ENCODE assay signal across 16 mouse cellular contexts in the genomic region with DNA sequence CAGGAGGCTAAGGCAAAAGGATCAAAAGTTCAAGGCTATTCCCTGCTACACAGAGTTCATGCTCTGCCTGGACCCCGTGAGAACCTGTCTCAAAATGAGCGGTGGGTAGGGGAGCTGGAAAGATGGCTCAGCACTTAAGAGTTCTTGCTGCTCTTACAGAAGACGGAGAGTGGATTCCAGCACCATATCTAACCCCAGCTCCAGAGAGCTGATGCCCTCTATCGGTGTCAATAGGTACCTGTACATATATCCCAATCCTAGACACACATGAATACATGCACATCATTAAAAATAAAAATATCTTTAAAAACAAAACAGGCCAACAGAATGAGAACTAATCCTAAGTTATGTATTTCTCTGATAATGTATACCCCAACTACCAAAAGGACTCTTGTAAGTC. TPM values are rescaled to one million over a fixed set of nuclear protein-coding genes. Genes with fewer than 3 reads are reported as not detected.
DNase-seq lines count a peak whose midpoint lies in the region; ATAC-seq and TF ChIP-seq lines count a peak whose summit lies in the region.
"Had no signal": no experiment of that assay in that cellular context is flagged by ENCODE, and none has a peak within 500 bp of the region (broad histone marks: within the 10 kb centered on the region; RNA-seq: fewer than 3 reads in every experiment).

No protein-coding gene starts in this region.

- no peaks in the 10 kb centered on the region for H3K9me3 ChIP-seq in kidney, postnatal 0 days (replicated peaks; ENCODE audit: low read length)
- no peaks in the 10 kb centered on the region for H3K9me3 ChIP-seq in stomach, postnatal 0 days (ENCODE audit: control insufficient read depth, low read length)
- H3K9me3 ChIP-seq: forebrain, embryonic 15.5 days; heart, embryonic 13.5 days; limb, embryonic 15.5 days; midbrain, embryonic 15.5 days had no signal

- peaks cover 18% of the 10 kb centered on the region for H3K36me3 ChIP-seq in kidney, postnatal 0 days (ENCODE audit: insufficient read depth, low read length)
- H3K36me3 ChIP-seq in stomach, postnatal 0 days (ENCODE audit: control insufficient read depth, insufficient read depth, low read length), result peaks cover 10% of the 10 kb centered on the region

- no peak for ATAC-seq in kidney, postnatal 0 days (replicated peaks; ENCODE audit: low FRiP score, low read depth)
- no peak for ATAC-seq in stomach, postnatal 0 days (ENCODE audit: low FRiP score, low TSS enrichment)
- ATAC-seq: forebrain, embryonic 15.5 days; midbrain, embryonic 15.5 days had no signal

- peak; percentile 52; the same call in 1 of the 2 replicates for TF ChIP-seq CTCF in kidney, postnatal 0 days (IDR thresholded peaks at IDR 0.05; ENCODE audit: low read depth)
- peak; percentile 58 for TF ChIP-seq CTCF in stomach, postnatal 0 days (IDR thresholded peaks at IDR 0.05; ENCODE audit: low read depth)

- H3K4me2 ChIP-seq in kidney, postnatal 0 days (ENCODE audit: low read length), result no peak overlapping the region
- H3K4me2 ChIP-seq in stomach, postnatal 0 days (replicated peaks; ENCODE audit: low read depth), result no peak overlapping the region
- H3K4me2 ChIP-seq: forebrain, embryonic 15.5 days; heart, embryonic 13.5 days; limb, embryonic 15.5 days; midbrain, embryonic 15.5 days had no signal

- peak; percentile 26 for DNase-seq in kidney, postnatal 0 days (ENCODE audit: low spot score)
- DNase-seq in kidney, postnatal 14 days, result no peak
- DNase-seq in retina, postnatal 1 day, result peak; percentile 26
- DNase-seq in retina, embryonic 14.5 days (ENCODE audit: low spot score), result no peak
- peak; percentile 43 for DNase-seq in R1 (ENCODE audit: low read depth, low spot score)
- no peak for DNase-seq in stomach, postnatal 0 days (ENCODE audit: low spot score)
- DNase-seq in natural killer cell, adult 2 months (ENCODE audit: low spot score in 2 of 2), result no peak
- DNase-seq: cerebellum, adult 11 months; gastrocnemius, postnatal 36 days; kidney, adult 18-20 months; lung, postnatal 4 days; thymus, postnatal 14 days had no signal

- H3K27me3 ChIP-seq in kidney, postnatal 0 days (ENCODE audit: insufficient read depth, low read length), result no peaks in the 10 kb centered on the region
- no peaks in the 10 kb centered on the region for H3K27me3 ChIP-seq in stomach, postnatal 0 days (ENCODE audit: control insufficient read depth, insufficient read depth, low read length)
- H3K27me3 ChIP-seq: forebrain, embryonic 15.5 days; heart, embryonic 13.5 days; limb, embryonic 15.5 days; midbrain, embryonic 15.5 days had no signal

- no peak overlapping the region for H3K4me3 ChIP-seq in kidney, postnatal 0 days (replicated peaks; ENCODE audit: low read depth, low read length)
- H3K4me3 ChIP-seq in stomach, postnatal 0 days (ENCODE audit: low read depth, low read length), result no peak overlapping the region
- H3K4me3 ChIP-seq: forebrain, embryonic 15.5 days; heart, embryonic 13.5 days; limb, embryonic 15.5 days; midbrain, embryonic 15.5 days had no signal

- WGBS in kidney, postnatal 0 days, result 71% methylated on average over 4 of the region's 4 CpGs
- 68% methylated on average over 4 of the region's 4 CpGs for WGBS in stomach, postnatal 0 days

- H3K27ac ChIP-seq in kidney, postnatal 0 days, result no peak overlapping the region
- no peak overlapping the region for H3K27ac ChIP-seq in stomach, postnatal 0 days (replicated peaks)
- H3K27ac ChIP-seq: forebrain, embryonic 15.5 days; heart, embryonic 13.5 days; limb, embryonic 15.5 days; midbrain, embryonic 15.5 days had no signal

- H3K9ac ChIP-seq in kidney, postnatal 0 days (ENCODE audit: low read depth, low read length), result no peak overlapping the region
- no peak overlapping the region for H3K9ac ChIP-seq in stomach, postnatal 0 days (ENCODE audit: low read length)
- H3K9ac ChIP-seq: forebrain, embryonic 15.5 days; heart, embryonic 13.5 days; limb, embryonic 15.5 days; midbrain, embryonic 15.5 days had no signal

- TF ChIP-seq EP300 in stomach, postnatal 0 days (optimal IDR thresholded peaks at IDR 0.05), result no peak

- peaks cover 4% of the 10 kb centered on the region; the same call in 1 of the 2 replicates for H3K4me1 ChIP-seq in kidney, postnatal 0 days (replicated peaks; ENCODE audit: insufficient read depth, low read length)
- no peaks in the 10 kb centered on the region for H3K4me1 ChIP-seq in stomach, postnatal 0 days (replicated peaks; ENCODE audit: control insufficient read depth, insufficient read depth)
- H3K4me1 ChIP-seq: forebrain, embryonic 15.5 days; limb, embryonic 15.5 days; midbrain, embryonic 15.5 days had no signal

RNA-seq across cellular contexts. Expression of gene Tet3, which starts 19.3 kb away (rescaled TPM):
- 32.3 and 33.0 TPM in 2 replicates for polyA plus RNA-seq in kidney, postnatal 0 days (2015; fragmentation: Nextera tagmentation; extraction: Ambion mirVana)
- 21.4 and 22.7 TPM in 2 replicates for polyA plus RNA-seq in stomach, postnatal 0 days (2015; fragmentation: Nextera tagmentation; extraction: Ambion mirVana)

RNA-seq across cellular contexts. Expression of gene Dguok, which starts 28.6 kb away (rescaled TPM):
- 73.0 and 75.5 TPM in 2 replicates for polyA plus RNA-seq in kidney, postnatal 0 days (2015; fragmentation: Nextera tagmentation; extraction: Ambion mirVana)
- polyA plus RNA-seq in stomach, postnatal 0 days (2015; fragmentation: Nextera tagmentation; extraction: Ambion mirVana), result 44.2 and 45.8 TPM in 2 replicates

RNA-seq across cellular contexts. Expression of gene Actg2, which starts 57.8 kb away (rescaled TPM):
- 21.8 and 28.8 TPM in 2 replicates for polyA plus RNA-seq in kidney, postnatal 0 days (2015; fragmentation: Nextera tagmentation; extraction: Ambion mirVana)
- polyA plus RNA-seq in stomach, postnatal 0 days (2015; fragmentation: Nextera tagmentation; extraction: Ambion mirVana), result 2,872 and 3,802 TPM in 2 replicates

Comparison
In these comparisons a context has a peak if more than half of its experiments do, and no peak if none do; other contexts are left out.
1. DNase-seq: peak in kidney, postnatal 0 days (single experiment), retina, postnatal 1 day (single experiment) and R1 (single experiment); none in kidney, postnatal 14 days (single experiment), retina, embryonic 14.5 days (single experiment), stomach, postnatal 0 days (single experiment) and natural killer cell, adult 2 months (0 of 2).
2. RNA of gene Actg2, which starts 57.8 kb away (polyA plus RNA-seq): 2,872 to 3,802 TPM in stomach, postnatal 0 days; 21.8 to 28.8 TPM in kidney, postnatal 0 days; every median in the first group is over 10 times any median in the second.